Mouse (Mus musculus) G1E (cell line): Measurements from ENCODE around the gene 4930415O20Rik. TPM values are rescaled to one million over a fixed set of nuclear protein-coding genes. Genes with fewer than 3 reads are reported as not detected.

ENCODE experiments used
- ATAC-seq: 2 replicates; pipeline ENCODE4 v1.8.0; 2016; ENCODE audit warnings: mild to moderate bottlenecking; ENCODE audit not compliant: insufficient number of reproducible peaks, poor library complexity, low FRiP score, severe bottlenecking; ENCODE audit errors: extremely low read depth
- DNase-seq: peaks from one replicate; pipeline ENCODE4 v3.0.0; 2012; ENCODE audit warnings: low spot score
- H3K27me3 ChIP-seq: 2 replicates; pipeline ENCODE4 v1.6.1; 2012; ENCODE audit warnings: mild to moderate bottlenecking, low read length, inconsistent platforms; ENCODE audit not compliant: insufficient read depth
- H3K36me3 ChIP-seq: replicated peaks from 2 replicates; pipeline ENCODE3; 2012; ENCODE audit warnings: mild to moderate bottlenecking, inconsistent platforms
- H3K4me1 ChIP-seq: 2 replicates; pipeline ENCODE4 v1.6.1; 2012; ENCODE audit warnings: low read depth, low read length, inconsistent platforms, mixed read lengths; ENCODE audit not compliant: insufficient read depth
- H3K4me3 ChIP-seq: 2 replicates; pipeline ENCODE4 v1.5.1; 2012; ENCODE audit warnings: low read depth, mild to moderate bottlenecking, inconsistent platforms, low read length, moderate library complexity, mixed read lengths
- H3K9me3 ChIP-seq: replicated peaks from 2 replicates; pipeline ENCODE4 v1.6.1; 2012; ENCODE audit warnings: inconsistent platforms
- CTCF ChIP-seq: IDR thresholded peaks from 2 replicates; pipeline ENCODE4 v1.5.1; 2012; ENCODE audit warnings: low read depth, low read length, inconsistent platforms, mixed read lengths
- GATA1 ChIP-seq: IDR thresholded peaks from 2 replicates; pipeline ENCODE4 v1.6.1; 2012; ENCODE audit warnings: borderline replicate concordance, low read length, inconsistent platforms, mixed read lengths
- GATA2 ChIP-seq: IDR thresholded peaks from 2 replicates; pipeline ENCODE4 v1.6.1; 2012; ENCODE audit warnings: low read depth, low read length, inconsistent platforms, borderline replicate concordance
- POLR2AphosphoS5 ChIP-seq: IDR thresholded peaks from 2 replicates; pipeline ENCODE4 v1.6.1; 2012; ENCODE audit warnings: low read depth, low read length, inconsistent platforms; ENCODE audit not compliant: insufficient replicate concordance
- TAL1 ChIP-seq: conservative IDR thresholded peaks from 2 replicates; pipeline ENCODE4 v1.6.1; 2012; ENCODE audit warnings: low read depth, low read length, inconsistent platforms, mixed read lengths
- polyA plus RNA-seq: library from polyadenylated mRNA; stranded (reverse); fragments of >175 nt; gene quantifications from 2 replicates; pipeline ENCODE4 v1.2.3, GENCODE M21; 2012
- total RNA-seq, 2 experiments: library from RNA; stranded (forward) in 1 of 2; stranded (reverse) in 1 of 2; fragments of 200-1000 nt in 1 of 2; fragments of >200 nt in 1 of 2; fragmentation: Nextera tagmentation in 1 of 2; gene quantifications; 2 replicates each; pipeline ENCODE4 v1.2.3; 2014 to 2017

The 4930415O20Rik gene
- total and polyA plus RNA-seq, 3 experiments, result not detected

DNA sequence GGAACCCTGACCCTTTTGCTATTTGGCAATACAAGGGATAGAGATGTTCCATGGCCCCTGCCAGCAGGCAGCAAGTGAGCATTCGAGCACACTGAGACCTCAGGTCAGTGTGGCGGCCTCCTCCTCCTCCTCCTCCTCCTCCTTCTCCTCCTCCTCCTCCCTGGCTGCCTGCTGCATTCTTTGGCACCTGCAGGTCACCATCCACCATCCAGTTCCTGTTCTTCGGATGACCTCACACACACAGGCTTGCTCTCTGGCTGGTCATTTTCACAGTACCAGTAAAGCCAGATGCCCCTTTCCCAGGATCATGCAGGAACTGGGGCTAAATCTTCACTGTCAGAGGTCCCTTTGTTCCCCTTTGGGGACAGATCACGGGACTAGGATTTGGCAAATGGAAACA lies 20.6 kb downstream of the 4930415O20Rik start:
- TF ChIP-seq GATA1, result no peak
- no peak for TF ChIP-seq GATA2
- no peak for TF ChIP-seq POLR2AphosphoS5
- TF ChIP-seq TAL1, result no peak
- TF ChIP-seq CTCF, result no peak
- DNase-seq, result no peak

DNA sequence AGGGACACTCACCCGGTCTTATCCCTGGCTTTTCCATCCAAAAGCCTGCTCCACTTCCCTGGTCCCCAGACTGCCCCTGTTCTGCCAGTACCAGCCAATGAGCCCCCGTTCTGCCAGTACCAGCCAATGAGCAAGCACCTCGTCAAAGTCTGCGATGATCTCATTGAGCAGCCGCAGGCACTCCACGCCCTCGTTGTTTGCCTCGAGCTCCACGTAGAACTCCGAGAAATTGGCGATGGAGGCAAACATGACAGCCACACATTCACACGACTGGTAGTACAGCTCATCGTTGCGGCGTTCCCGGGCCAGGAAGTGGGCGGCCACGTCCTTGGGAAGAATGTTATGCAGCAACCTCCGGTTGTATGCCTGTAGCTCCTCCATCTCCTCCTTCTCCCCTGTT lies 23.4 kb downstream of the 4930415O20Rik start:
- H3K36me3 ChIP-seq, result no peaks in the 10 kb centered on the region
- H3K27me3 ChIP-seq, result peaks cover 67% of the 10 kb centered on the region
- DNase-seq (no peak), ATAC-seq (no peak)
- H3K9me3 ChIP-seq, result no peaks in the 10 kb centered on the region
- H3K4me1 ChIP-seq, result no peaks in the 10 kb centered on the region
- no peak for TF ChIP-seq GATA1
- no peak for TF ChIP-seq POLR2AphosphoS5
- TF ChIP-seq CTCF, result no peak
- TF ChIP-seq GATA2, result no peak
- no peak for TF ChIP-seq TAL1
- no peak overlapping the region for H3K4me3 ChIP-seq

More for the DNA sequence above, 20.6 kb downstream of the 4930415O20Rik start:
- Histone ChIP-seq H3K4me3 (no peak overlapping the region), H3K9me3 (no peaks in the 10 kb centered on the region), H3K27me3 (peaks cover 47% of the 10 kb centered on the region), H3K36me3 (no peaks in the 10 kb centered on the region), H3K4me1 (peaks cover 8% of the 10 kb centered on the region)
- ATAC-seq, result no peak

DNA sequence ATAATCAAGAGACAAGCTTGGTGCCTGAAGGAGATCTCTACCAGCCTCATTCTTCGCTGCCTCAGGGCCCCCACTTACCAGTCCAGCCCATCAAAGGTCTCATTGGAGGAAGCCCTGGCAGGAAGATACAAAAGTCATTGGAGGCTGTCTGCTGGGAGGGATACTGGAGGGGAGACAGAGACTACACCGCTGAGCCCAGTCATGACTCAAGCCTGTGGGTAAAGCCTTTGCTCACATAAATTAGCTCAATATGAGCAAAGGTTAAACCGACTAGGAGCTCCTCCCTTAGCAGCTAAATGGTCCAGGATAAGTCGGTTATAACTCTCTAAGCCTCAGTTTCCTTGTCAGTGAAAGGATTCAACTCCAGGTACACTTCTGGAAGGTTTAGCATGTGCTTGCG lies 24.2 kb downstream of the 4930415O20Rik start:
- no peaks in the 10 kb centered on the region for H3K36me3 ChIP-seq
- no peak for TF ChIP-seq GATA1
- no peak for TF ChIP-seq TAL1
- no peak for TF ChIP-seq POLR2AphosphoS5
- no peak for TF ChIP-seq CTCF
- no peak for TF ChIP-seq GATA2

DNA sequence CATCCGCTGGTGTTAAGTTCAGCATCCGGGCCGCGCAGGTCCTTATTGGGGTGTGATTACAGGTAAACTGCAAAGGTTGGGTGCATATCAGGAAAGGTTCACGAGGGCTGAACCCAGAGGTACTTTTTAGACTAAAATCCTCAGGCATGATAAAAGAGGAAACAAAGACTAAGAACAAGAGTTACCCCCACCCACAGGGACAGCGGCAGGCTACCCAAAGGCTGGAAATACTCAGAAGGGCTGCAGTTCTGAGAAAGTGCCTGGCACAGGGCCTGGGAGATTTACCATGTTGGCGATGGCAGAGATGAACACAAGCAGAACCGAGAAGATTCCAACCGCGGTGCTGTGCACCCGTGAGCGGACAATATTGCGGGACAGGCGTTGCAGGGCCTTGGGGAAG lies 25.8 kb downstream of the 4930415O20Rik start:
- Histone ChIP-seq H3K36me3 (no peaks in the 10 kb centered on the region), H3K9me3 (no peaks in the 10 kb centered on the region), H3K4me3 (no peak overlapping the region), H3K27me3 (peaks cover 64% of the 10 kb centered on the region), H3K4me1 (no peaks in the 10 kb centered on the region)
- ATAC-seq (no peak), DNase-seq (no peak)
- TF ChIP-seq CTCF, result no peak

More for the DNA sequence above, 24.2 kb downstream of the 4930415O20Rik start:
- no peaks in the 10 kb centered on the region for H3K4me1 ChIP-seq
- H3K27me3 ChIP-seq, result peaks cover 72% of the 10 kb centered on the region
- no peak overlapping the region for H3K4me3 ChIP-seq
- DNase-seq, result no peak
- no peaks in the 10 kb centered on the region for H3K9me3 ChIP-seq
- ATAC-seq, result no peak

DNA sequence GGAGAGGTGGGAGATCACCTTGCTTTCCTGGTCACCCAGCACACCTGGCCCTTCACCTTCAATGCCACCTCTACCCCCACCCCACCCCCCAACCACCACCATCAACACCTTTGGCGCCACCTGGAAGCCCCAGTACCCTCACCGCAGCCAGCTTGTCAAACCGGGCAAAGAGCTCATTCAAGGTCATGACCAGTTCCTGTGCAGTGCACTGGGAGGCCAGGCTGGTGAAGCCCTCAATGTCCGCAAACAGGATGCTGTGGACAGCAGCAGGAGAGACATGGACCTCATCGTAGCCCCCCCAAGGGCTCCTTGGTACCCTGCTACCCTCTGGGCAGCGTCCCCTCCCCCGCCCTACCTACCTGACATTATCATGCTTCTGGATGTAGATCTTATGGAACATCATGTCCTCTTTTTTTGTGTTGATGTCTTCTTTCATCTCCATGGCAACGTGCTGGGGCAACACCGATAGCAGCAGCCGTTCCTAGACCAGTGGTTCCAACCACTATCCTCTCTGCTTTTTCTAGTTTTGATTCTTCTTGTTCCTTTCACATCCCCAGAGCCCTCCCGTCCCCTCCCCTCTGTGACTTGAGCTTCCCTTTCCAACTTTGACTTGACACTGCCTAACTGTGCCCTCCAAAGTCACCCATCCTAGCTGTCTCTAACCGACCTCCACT lies 29.4 kb downstream of the 4930415O20Rik start:
- H3K27me3 ChIP-seq, result peaks cover 60% of the 10 kb centered on the region

DNA sequence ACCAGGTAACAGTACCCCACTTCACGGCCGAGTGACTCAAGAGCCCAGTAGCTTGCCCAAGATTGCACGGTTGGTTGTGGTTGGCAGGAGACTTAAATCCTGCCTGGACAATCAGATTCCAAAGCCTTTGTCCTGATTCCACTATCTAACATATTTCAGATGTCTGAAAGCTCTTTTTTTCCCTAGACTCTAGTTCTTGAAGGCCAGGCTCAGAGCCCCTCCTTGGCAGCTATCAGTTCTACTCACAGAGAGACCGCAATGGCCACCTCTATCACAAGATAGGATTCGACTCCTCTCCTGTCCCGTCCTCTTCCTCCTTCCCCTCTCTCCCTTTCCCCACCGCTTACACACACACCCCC lies 31.0 kb downstream of the 4930415O20Rik start:
- Histone ChIP-seq H3K36me3 (no peaks in the 10 kb centered on the region), H3K4me1 (no peaks in the 10 kb centered on the region; the same call in 1 of the 2 replicates), H3K4me3 (no peak overlapping the region), H3K27me3 (peaks cover 62% of the 10 kb centered on the region), H3K9me3 (no peaks in the 10 kb centered on the region)
- ATAC-seq (no peak), DNase-seq (no peak)
- no peak for TF ChIP-seq GATA2

More for the DNA sequence above, 29.4 kb downstream of the 4930415O20Rik start:
- DNase-seq (no peak), ATAC-seq (no peak)
- Histone ChIP-seq H3K4me1 (no peaks in the 10 kb centered on the region; the same call in 1 of the 2 replicates), H3K36me3 (no peaks in the 10 kb centered on the region), H3K4me3 (no peak overlapping the region), H3K9me3 (no peaks in the 10 kb centered on the region)
- no peak for TF ChIP-seq TAL1
- no peak for TF ChIP-seq GATA1
- no peak for TF ChIP-seq POLR2AphosphoS5
- no peak for TF ChIP-seq CTCF
- TF ChIP-seq GATA2, result no peak

DNA sequence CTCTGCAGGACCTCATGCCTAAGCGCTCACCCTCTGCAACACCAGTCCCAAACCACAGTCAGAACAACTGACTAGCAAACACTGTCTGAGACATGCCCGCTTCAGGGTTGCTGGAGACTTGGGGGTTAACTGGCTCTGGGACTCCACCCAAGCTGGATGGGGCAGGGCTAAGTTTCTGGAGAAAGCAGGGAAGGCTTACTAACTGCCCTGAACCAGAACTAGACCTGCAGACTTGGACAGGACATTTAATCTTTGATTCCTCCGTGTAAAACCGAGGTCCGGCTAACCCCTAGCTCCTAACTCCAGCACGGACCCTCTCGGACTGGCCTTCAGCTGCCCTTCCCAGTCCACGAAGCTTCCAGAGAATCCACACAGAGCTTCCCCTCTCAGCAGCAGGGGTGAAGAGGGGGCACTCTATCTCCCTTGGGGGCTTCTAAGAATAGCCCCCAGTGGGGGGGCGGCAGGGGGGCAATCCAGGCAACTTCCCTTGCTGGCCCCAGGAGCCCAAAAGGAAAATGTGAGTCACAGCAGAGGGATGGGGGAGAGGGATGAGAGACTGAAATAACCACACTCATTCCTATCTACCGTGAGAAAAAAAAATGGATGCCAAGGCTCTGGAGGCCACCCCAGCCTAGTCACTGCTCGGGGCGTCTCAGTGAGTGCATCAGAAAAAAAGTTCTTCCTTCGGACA lies 31.5 kb downstream of the 4930415O20Rik start:
- DNase-seq (no peak), ATAC-seq (no peak)
- Histone ChIP-seq H3K36me3 (no peaks in the 10 kb centered on the region), H3K4me3 (no peak overlapping the region), H3K4me1 (no peaks in the 10 kb centered on the region; the same call in 1 of the 2 replicates), H3K27me3 (peaks cover 61% of the 10 kb centered on the region), H3K9me3 (no peaks in the 10 kb centered on the region)
- no peak for TF ChIP-seq GATA2
